Mouse (Mus musculus) erythroblast, adult 5-6 weeks (primary cell): Measurements from ENCODE around the gene Wsb1. TPM values are rescaled to one million over a fixed set of nuclear protein-coding genes. Genes with fewer than 3 reads are reported as not detected.

Experiments
- ATAC-seq: replicated peaks from 2 replicates; pipeline ENCODE4 v1.8.0; 2016; ENCODE audit warnings: moderate number of reproducible peaks, mild to moderate bottlenecking, moderate TSS enrichment, inconsistent platforms; ENCODE audit not compliant: poor library complexity, low FRiP score, severe bottlenecking
- total RNA-seq, 2 experiments: library from RNA; stranded (forward) in 1 of 2; stranded (reverse) in 1 of 2; fragments of 150-400 nt in 1 of 2; fragments of 200-764, 138-1000 nt in 1 of 2; gene quantifications; 2 replicates each; pipeline versions ENCODE4 v1.2.3 to v1.2.4; 2015 to 2017; ENCODE audit warnings: low replicate concordance in 2 of 2

The Wsb1 gene
- total RNA-seq, 2 experiments from 2014 or later = 31.8 to 41.7 TPM

DNA sequence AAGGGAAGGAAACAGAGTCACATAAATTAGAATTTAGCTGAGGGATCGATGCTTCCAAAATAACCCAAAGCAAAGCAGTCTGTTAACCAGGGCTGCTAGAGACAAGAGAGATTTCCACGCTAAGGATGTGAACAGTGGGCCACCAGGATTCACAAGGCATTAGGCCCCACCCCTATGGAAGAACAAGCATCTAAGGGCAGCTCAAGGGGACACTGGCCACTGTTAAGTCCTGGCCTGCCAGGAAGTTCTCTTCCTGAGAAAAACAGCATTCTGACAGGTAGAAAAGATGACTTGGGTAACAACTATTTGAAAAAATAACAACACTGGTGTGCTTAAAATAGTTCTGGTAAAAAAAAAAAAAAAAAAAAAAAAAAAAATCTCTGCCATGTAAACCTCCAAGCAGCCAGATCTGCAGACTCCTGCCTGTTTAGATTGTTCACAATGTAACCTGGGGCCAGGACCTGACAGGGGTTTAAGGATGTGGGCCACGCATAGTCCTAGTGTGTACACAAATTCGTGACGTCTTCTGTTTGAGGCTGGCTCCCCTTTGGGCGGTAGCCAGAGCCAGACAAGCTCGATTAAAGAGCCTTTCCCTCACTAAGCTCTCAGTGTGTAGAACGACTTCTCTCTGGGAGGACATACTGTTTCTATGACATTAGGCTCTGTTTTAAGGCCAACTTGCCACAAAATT lies 35.4 kb downstream of the Wsb1 start:
- no peak for ATAC-seq

GRCm38 (mm10) chr11:79218061-79218460 lies 36.4 kb downstream of the Wsb1 start:
- no peak for ATAC-seq

GRCm38 (mm10) chr11:79217133-79217532 lies 37.3 kb downstream of the Wsb1 start:
- no peak for ATAC-seq

- ATAC-seq = no peak
Measured at GRCm38 (mm10) chr11:79215539-79215938, 38.9 kb downstream of the Wsb1 start.

DNA sequence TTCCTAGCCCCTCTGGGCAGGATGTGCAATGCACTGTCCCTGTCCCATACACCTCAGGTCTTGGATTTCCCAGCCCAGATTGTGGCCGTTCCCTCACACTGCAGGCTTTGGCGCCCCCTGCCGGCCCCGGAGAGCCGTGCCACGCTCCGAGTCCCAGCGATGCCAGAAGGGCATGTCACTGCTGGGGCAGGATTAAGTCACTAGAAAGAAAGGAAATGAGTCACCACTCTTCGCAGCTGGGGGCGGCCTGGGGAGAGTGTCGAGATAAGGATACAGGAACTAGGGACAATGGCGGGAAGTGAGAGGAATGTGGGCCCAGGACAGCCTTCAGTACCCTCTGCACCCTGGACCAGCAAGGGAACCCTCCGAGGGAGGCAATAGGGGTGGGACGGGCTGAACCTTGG lies 40.5 kb downstream of the Wsb1 start:
- peak; percentile 79 for ATAC-seq

DNA sequence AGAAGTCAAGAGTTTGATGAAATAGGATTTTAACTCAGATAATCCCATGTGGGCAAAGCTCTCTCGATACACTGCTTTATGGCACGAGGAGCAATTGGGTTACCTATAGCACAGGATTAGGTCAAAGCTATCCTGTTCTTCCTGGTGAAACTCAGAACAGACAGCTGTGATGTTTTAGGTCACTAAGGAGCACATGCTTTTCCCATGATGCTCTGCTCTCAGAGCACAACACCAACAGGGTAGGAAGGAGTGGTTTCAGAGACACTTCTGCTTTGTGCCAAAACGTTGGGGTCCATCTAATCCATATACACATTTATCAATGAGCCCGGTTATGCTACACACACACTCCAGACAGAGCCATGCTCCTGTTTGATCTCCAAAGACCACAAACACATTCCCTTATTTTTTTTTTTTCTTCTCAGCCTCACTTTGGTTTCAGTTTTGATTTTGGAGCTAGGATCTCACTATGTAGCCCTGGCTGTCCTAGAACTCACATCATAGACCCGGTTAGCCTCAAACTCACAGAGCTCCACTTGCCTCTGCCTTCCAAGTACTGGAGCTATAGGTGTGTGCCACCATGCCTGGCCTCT lies 44.5 kb downstream of the Wsb1 start:
- ATAC-seq = no peak

- no peak for ATAC-seq
Measured at GRCm38 (mm10) chr11:79209113-79209512, 45.4 kb downstream of the Wsb1 start.

- no peak for ATAC-seq
Measured at GRCm38 (mm10) chr11:79208462-79208861, 46.0 kb downstream of the Wsb1 start.

GRCm38 (mm10) chr11:79207691-79208090 lies 46.8 kb downstream of the Wsb1 start:
- no peak for ATAC-seq

- no peak for ATAC-seq
Measured at GRCm38 (mm10) chr11:79204444-79204843, 50.0 kb downstream of the Wsb1 start.

DNA sequence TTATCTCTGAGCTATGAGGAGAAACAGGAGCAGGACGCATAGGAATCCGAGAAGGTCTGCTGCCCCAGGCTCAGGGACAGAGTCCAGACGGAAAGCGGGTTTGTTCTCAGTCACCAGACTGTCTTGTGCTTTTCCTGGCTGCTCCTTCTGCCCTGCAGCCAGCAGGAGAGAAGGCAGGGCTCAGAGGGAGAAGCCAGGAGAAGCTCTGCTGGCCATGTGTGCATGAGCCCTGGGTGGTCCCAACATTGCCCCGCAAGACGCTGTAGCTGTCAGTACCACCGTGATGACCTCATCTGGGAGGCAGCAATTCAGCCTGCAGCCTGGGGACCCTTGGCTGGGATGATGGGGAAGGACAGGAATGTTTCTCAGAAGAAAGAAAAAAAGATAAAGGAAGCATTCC lies 54.0 kb downstream of the Wsb1 start:
- ATAC-seq = no peak

DNA sequence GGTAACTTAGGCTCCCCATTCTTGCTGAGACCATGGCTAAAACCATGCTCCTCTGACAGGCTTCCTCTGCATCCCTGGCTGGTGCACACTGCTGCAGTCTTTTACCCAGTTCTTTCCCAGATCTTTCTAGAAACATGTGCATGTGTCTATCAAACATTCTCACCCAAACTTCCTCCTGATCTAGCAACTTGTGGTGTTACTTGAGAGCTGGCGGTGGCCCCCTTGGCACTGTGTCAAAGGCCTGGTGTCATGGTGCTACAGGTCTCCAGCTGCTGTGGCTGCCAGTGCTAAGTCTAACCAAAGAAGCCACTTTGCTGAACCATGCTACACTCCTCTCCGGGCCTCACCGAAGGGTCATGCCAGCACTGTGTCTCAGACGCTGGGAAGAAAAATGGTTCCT lies 55.9 kb downstream of the Wsb1 start:
- no peak for ATAC-seq

GRCm38 (mm10) chr11:79197846-79198235 lies 56.6 kb downstream of the Wsb1 start:
- no peak for ATAC-seq

DNA sequence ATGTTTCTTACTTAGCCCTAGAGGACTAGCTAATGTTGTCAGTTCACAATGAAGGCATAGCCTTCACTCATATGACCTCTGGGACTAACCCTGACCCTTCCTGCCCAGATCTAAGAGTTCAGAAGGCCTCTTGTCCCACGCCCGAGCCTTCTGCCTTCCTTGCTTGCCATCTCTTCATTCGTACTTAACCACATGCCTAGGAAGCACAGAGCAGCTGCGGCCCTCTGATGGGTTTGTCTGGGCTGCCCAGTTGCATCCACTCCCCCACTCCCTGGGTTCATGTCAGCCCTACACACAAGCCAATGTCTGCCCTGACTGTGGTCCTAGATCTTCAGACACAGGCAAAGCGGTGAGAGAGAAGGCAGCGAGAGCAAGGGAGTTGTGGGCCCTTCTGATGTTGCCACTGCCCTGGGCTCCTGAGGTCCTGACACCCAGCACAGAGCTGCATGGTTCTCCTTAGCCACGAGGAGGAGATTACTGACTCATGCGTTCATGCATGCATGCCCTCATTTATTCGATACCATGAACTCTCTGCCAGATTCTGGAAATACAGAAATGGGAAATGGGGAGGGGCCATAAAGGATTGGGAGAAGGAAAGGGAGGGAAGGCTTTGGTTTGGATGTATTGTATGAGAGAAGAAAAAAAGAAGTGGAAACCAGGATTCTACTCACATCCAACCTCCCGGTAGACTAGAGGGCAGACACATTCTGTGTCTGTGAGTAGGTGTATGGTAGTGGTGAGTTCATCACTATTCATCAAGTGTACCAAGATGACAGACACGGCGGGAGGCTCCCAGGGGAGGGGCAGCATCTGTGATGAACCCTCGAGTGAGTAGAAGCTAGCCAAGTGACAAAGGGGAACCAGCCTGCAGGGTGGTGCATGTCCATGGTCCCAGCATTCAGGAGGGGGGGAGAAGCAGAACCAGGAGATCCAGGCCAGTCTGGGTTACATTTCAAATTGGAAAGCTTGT lies 57.3 kb downstream of the Wsb1 start:
- ATAC-seq = no peak

DNA sequence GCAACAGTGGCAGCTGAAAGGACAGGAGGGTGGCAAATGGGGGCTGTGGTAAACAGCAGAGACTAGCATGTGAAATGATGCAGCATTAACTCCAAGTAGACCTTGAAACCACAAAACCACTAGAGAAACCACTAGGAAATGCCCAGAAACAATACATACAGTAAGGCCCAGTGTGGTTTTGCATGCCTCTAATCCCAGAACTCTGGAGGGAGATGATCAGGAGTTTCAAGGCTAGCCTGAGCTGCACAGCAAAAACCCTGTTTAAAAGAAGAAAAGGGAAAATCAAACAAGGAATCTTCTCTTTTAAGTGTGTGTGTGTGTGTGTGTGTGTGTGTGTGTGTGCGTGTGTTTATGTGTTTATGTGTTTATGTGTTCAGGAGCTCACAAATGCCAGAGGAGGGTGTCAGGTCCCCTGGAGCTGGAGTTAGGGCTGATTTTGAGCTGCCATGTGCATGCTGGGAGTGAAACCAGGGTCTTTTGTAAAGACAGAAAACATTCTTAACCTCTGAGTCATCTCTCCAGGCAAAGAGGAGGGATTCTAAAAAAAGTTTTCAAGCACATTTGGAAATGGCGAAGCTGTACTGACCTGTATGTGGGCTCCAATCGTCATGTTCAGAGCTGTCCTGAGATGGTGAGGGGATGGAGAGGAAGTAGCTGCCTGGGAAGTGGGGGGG lies 58.1 kb downstream of the Wsb1 start:
- ATAC-seq = no peak

DNA sequence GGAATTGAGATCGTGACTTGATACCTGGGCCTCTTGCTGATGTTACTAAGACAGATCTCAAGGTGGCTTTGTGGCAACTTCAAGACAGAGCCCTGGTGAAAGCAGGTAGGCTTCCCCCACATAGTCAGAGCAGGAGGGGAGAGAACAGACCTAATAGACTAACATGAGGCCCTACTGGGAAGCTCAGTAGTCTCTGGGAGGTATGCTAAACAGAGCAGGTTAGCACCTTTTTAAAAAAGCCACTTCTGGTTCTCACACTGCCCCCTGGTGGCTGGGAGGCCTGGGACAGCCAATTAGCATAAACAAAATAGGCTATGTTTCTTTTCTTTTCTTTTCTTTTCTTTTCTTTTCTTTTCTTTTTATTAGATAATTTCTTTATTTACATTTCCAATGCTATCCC lies 62.3 kb downstream of the Wsb1 start:
- no peak for ATAC-seq

GRCm38 (mm10) chr11:79191214-79191613 lies 63.3 kb downstream of the Wsb1 start:
- ATAC-seq = no peak

GRCm38 (mm10) chr11:79190257-79190656 lies 64.2 kb downstream of the Wsb1 start:
- no peak for ATAC-seq
